Mouse (Mus musculus): ENCODE measurements around the gene Gm11111.

The Gm11111 gene

DNA sequence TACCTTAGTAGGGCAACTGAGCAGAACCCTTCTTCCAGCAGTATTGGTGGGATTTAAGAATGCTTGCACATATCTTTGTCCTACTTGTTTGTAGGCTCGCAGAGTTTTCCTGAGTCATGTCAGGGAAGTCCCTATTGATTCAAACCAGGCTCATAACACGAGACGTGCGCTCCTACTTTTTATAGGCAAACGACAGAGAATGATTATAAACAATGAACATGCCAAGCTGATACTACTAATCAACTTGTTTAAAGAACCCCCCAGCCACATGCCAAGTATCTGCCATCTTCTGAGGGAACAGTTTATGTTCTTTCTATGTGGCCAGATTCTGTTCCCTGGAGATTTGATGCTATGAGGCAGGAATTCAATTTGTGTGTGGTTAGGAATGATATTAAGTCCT is 28.3 kb downstream of the Gm11111 start:
- in situ Hi-C loops (cut with MboI, MseI): no loop called here

DNA sequence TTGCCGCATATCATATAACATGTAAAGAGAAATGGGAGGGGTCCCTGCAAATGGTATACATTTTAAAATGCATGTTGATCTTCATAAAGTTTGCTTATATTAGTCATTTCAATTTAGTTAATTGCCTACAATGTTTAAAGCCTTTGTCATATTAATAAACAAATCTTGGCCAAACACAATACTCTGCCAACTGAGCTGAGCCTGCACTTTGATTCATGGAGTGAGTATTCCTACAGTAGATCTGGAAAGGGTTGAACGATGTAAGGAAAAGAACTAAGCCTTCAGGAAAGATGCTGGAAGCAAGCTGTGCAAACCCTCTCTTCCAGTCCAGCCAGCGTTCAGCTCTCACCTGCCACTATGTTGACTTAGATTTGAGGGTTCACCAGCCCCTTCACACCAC is 29.6 kb downstream of the Gm11111 start:
- in situ Hi-C loops (cut with MboI, MseI): no loop called here

DNA sequence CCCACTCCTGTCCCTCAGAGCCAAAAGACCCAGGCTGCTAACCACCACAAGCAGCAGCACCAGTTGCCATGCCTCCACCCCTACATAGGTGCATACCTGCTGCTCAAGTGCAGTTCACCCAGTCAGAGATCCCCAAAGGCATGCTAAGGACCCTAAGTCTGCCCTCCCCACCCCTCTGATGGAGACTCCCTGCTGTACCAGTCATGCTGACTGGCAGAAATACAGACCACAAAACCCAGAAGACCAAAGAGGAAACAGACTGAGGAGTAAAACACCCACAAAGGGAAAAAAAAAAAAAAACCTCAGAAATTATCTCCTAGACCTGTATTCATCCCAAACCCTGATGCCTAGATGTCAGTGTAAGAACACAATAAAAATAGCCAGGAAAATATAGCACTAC is 33.4 kb downstream of the Gm11111 start:
- in situ Hi-C loops (cut with MboI, MseI): no loop called here

Data from T-helper 1 cell (primary cell).